ENCODE assay signal across 8 mouse cellular contexts in the genomic region with DNA sequence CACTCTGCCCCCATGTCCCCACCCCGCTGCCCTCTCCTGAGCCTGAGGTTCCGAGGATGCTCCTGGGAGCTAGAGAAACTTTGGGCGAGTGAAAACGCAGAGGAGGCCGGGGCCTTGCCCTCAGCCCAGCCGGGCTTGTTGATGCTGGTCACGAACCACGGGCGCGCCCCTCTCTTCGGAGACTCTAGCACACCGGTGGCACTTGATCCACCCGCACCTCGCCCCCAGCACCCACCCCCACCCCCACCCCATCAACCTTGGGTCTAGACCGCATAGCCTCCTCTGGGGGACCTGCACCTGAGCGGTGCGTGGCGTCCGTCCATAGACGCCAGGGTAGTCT. TPM values are rescaled to one million over a fixed set of nuclear protein-coding genes. Genes with fewer than 3 reads are reported as not detected.
DNase-seq lines count a peak whose midpoint lies in the region; ATAC-seq and TF ChIP-seq lines count a peak whose summit lies in the region.

No protein-coding gene starts in this region.

- no peak for DNase-seq in frontal cortex, postnatal 36 days (ENCODE audit: low spot score in 2 of 2)
- DNase-seq in thymus, adult 2 months: no peak
- DNase-seq in thymus, postnatal 4 days: no peak
- no peak for DNase-seq in stomach, postnatal 0 days (ENCODE audit: low spot score)
- no peak for DNase-seq in left cerebral cortex, postnatal 36 days (ENCODE audit: low spot score in 2 of 2)
- no peak for DNase-seq in thymus, adult 18-20 months

- H3K9me3 ChIP-seq in liver, embryonic 12.5 days (replicated peaks): no peaks in the 10 kb centered on the region
- no peaks in the 10 kb centered on the region for H3K9me3 ChIP-seq in stomach, postnatal 0 days (ENCODE audit: control insufficient read depth, low read length)

- TF ChIP-seq EP300 in stomach, postnatal 0 days (optimal IDR thresholded peaks at IDR 0.05): no peak

- intact Hi-C loops in left cerebral cortex, postnatal 36 days (cut with DNase I): loop anchor here (5.0 to 10.0 kb wide), 5 partner anchors 73 to 760 kb away; a partner anchor contains a TSS

- peak overlapping the region; percentile 68 for H3K9ac ChIP-seq in liver, embryonic 12.5 days
- H3K9ac ChIP-seq in stomach, postnatal 0 days (ENCODE audit: low read length): peak overlapping the region; percentile 94

- H3K4me3 ChIP-seq in thymus, adult 2 months (ENCODE audit: control insufficient read depth, insufficient read depth, low read length): peak overlapping the region; percentile 64
- peak overlapping the region; percentile 63 for H3K4me3 ChIP-seq in liver, embryonic 12.5 days
- H3K4me3 ChIP-seq in stomach, postnatal 0 days (ENCODE audit: low read depth, low read length): peak overlapping the region; percentile 75

- H3K36me3 ChIP-seq in thymus, adult 2 months (ENCODE audit: control insufficient read depth, insufficient read depth, low read length): no peaks in the 10 kb centered on the region
- H3K36me3 ChIP-seq in liver, embryonic 12.5 days: no peaks in the 10 kb centered on the region
- H3K36me3 ChIP-seq in stomach, postnatal 0 days (ENCODE audit: control insufficient read depth, insufficient read depth, low read length): no peaks in the 10 kb centered on the region

- peak overlapping the region; percentile 91 for H3K4me2 ChIP-seq in liver, embryonic 12.5 days
- peak overlapping the region; percentile 97 for H3K4me2 ChIP-seq in stomach, postnatal 0 days (replicated peaks; ENCODE audit: low read depth)

- peaks cover 37% of the 10 kb centered on the region for H3K27me3 ChIP-seq in thymus, adult 2 months (ENCODE audit: control insufficient read depth, insufficient read depth, low read length)
- H3K27me3 ChIP-seq in liver, embryonic 12.5 days (replicated peaks): peaks cover 85% of the 10 kb centered on the region
- H3K27me3 ChIP-seq in stomach, postnatal 0 days (ENCODE audit: control insufficient read depth, insufficient read depth, low read length): peaks cover 15% of the 10 kb centered on the region; the same call in 1 of the 2 replicates

- peaks cover 19% of the 10 kb centered on the region for H3K4me1 ChIP-seq in thymus, adult 2 months (replicated peaks; ENCODE audit: control insufficient read depth, insufficient read depth, low read length)
- H3K4me1 ChIP-seq in liver, embryonic 12.5 days: peaks cover 20% of the 10 kb centered on the region
- peaks cover 5% of the 10 kb centered on the region for H3K4me1 ChIP-seq in stomach, postnatal 0 days (replicated peaks; ENCODE audit: control insufficient read depth, insufficient read depth)

- TF ChIP-seq CTCF in thymus, adult 2 months (IDR thresholded peaks at IDR 0.05; ENCODE audit: borderline replicate concordance, control insufficient read depth, extremely low read depth, insufficient read depth, low read length, poor library complexity): no peak
- TF ChIP-seq CTCF in stomach, postnatal 0 days (IDR thresholded peaks at IDR 0.05; ENCODE audit: low read depth): no peak

- ATAC-seq in frontal cortex, adult (ENCODE audit: low TSS enrichment): 0 out of 2 replicates have a peak, but pooled peaks have one; percentile 1
- ATAC-seq in liver, embryonic 12.5 days: peak; percentile 13; the same call in 1 of the 2 replicates
- peak; percentile 50 for ATAC-seq in stomach, postnatal 0 days (ENCODE audit: low FRiP score, low TSS enrichment)

- no peak for TF ChIP-seq POLR2A in thymus, adult 2 months (IDR thresholded peaks at IDR 0.05; ENCODE audit: control insufficient read depth, extremely low read depth, insufficient read depth, low read length, poor library complexity)

- no peak overlapping the region for H3K27ac ChIP-seq in thymus, adult 2 months (ENCODE audit: control insufficient read depth, insufficient read depth, low read length)
- no peak overlapping the region for H3K27ac ChIP-seq in liver, embryonic 12.5 days
- peak overlapping the region; percentile 85 for H3K27ac ChIP-seq in stomach, postnatal 0 days (replicated peaks)

- under 1% methylated on average over 20 of the region's 20 CpGs for WGBS in thymus, adult 2 months
- 1% methylated on average over 20 of the region's 20 CpGs for WGBS in liver, embryonic 12.5 days (ENCODE audit: insufficient replicate concordance)
- 3% methylated on average over 20 of the region's 20 CpGs for WGBS in stomach, postnatal 0 days

RNA-seq across cellular contexts. Expression of a gene that starts 0.7 kb away (rescaled TPM):
- polyA plus RNA-seq in thymus, adult 2 months (2012; rRNA removed): 0.26 TPM in 1 of 2 replicates, not detected in the other
- not detected in 2 replicates for polyA plus RNA-seq in liver, embryonic 12.5 days (2016; fragmentation: Nextera tagmentation; extraction: Ambion mirVana)
- polyA plus RNA-seq in stomach, postnatal 0 days (2015; fragmentation: Nextera tagmentation; extraction: Ambion mirVana): 0.10 and 0.21 TPM in 2 replicates
- 1 to 10 TPM; 6.6 to 7.3 TPM for total RNA-seq in left cerebral cortex, postnatal 36 days (2021)

RNA-seq across cellular contexts. Expression of a gene that starts 17.8 kb away (rescaled TPM):
- 13.7 and 14.3 TPM in 2 replicates for polyA plus RNA-seq in thymus, adult 2 months (2012; rRNA removed)
- 9.5 and 9.7 TPM in 2 replicates for polyA plus RNA-seq in liver, embryonic 12.5 days (2016; fragmentation: Nextera tagmentation; extraction: Ambion mirVana)
- 10.5 and 12.0 TPM in 2 replicates for polyA plus RNA-seq in stomach, postnatal 0 days (2015; fragmentation: Nextera tagmentation; extraction: Ambion mirVana)
- 10 to 100 TPM; 34.5 to 49.6 TPM for total RNA-seq in left cerebral cortex, postnatal 36 days (2021)

RNA-seq across cellular contexts. Expression of a gene that starts 22.4 kb away (rescaled TPM):
- polyA plus RNA-seq in thymus, adult 2 months (2012; rRNA removed): 55.8 and 57.8 TPM in 2 replicates
- polyA plus RNA-seq in liver, embryonic 12.5 days (2016; fragmentation: Nextera tagmentation; extraction: Ambion mirVana): 102 TPM in 2 replicates
- 169 and 178 TPM in 2 replicates for polyA plus RNA-seq in stomach, postnatal 0 days (2015; fragmentation: Nextera tagmentation; extraction: Ambion mirVana)
- total RNA-seq in left cerebral cortex, postnatal 36 days (2021): 10 to 100 TPM; 80.4 to 86.4 TPM
